Comparison of ENCODE assay signal across 12 mouse cellular contexts in genomic region chr2:170037346-170037745, GRCm38 (mm10).
DNase-seq lines count a peak whose midpoint lies in the region; ATAC-seq and TF ChIP-seq lines count a peak whose summit lies in the region.
"Had no signal": no experiment of that assay in that cellular context is flagged by ENCODE, and none has a peak within 500 bp of the region (broad histone marks: within the 10 kb centered on the region; RNA-seq: fewer than 3 reads in every experiment).

No protein-coding gene starts in this region.

- no peak overlapping the region for H3K4me3 ChIP-seq in left cerebral cortex, adult 2 months
- no peak overlapping the region for H3K4me3 ChIP-seq in midbrain, embryonic 15.5 days
- H3K4me3 ChIP-seq: neural tube, embryonic 12.5 days had no signal

- intact Hi-C loops in left cerebral cortex, postnatal 14 days (cut with DNase I) = no loop called here
- intact Hi-C loops in left cerebral cortex, adult 2 months (cut with DNase I) = no loop called here

- peaks cover 20% of the 10 kb centered on the region for H3K4me1 ChIP-seq in midbrain, embryonic 15.5 days

- WGBS in midbrain, embryonic 15.5 days = 55% methylated on average over 13 of the region's 13 CpGs

- H3K27me3 ChIP-seq in midbrain, embryonic 15.5 days (replicated peaks) = no peaks in the 10 kb centered on the region

- no peak for TF ChIP-seq CTCF in left cerebral cortex, adult 2 months (IDR thresholded peaks at IDR 0.05)

- no peak overlapping the region for H3K9ac ChIP-seq in midbrain, embryonic 15.5 days
- H3K9ac ChIP-seq: neural tube, embryonic 12.5 days had no signal

- no peak overlapping the region for H3K27ac ChIP-seq in left cerebral cortex, adult 2 months
- H3K27ac ChIP-seq in midbrain, embryonic 15.5 days = peak overlapping the region; percentile 13
- H3K27ac ChIP-seq: neural tube, embryonic 12.5 days had no signal

- peak overlapping the region; percentile 29; the same call in 1 of the 2 replicates for H3K4me2 ChIP-seq in midbrain, embryonic 15.5 days

- no peak for ATAC-seq in midbrain, embryonic 15.5 days (replicated peaks)

- DNase-seq in cerebellum, postnatal 14 days = peak; percentile 23 to 41
- no peak for DNase-seq in cerebellum, adult 9-11 months
- DNase-seq in left cerebral cortex, postnatal 14 days (ENCODE audit: low spot score in 2 of 2) = peak; percentile 13 to 16
- DNase-seq in left cerebral cortex, adult 2 months (ENCODE audit: extremely low spot score in 1 of 2, low spot score in 2 of 2) = no peak
- DNase-seq in brain, adult 2 months (ENCODE audit: low read depth, low spot score) = peak; percentile 14
- DNase-seq in embryo, embryonic 11 days = no peak
- DNase-seq in heart, adult 18-20 months = no peak
- DNase-seq: cerebellum, adult 8-10 months; heart, adult 11 months; spleen, adult 18-20 months had no signal

- no peaks in the 10 kb centered on the region for H3K36me3 ChIP-seq in midbrain, embryonic 15.5 days (replicated peaks)
- H3K36me3 ChIP-seq: neural tube, embryonic 12.5 days had no signal

- H3K9me3 ChIP-seq in midbrain, embryonic 15.5 days = no peaks in the 10 kb centered on the region
- H3K9me3 ChIP-seq: neural tube, embryonic 12.5 days had no signal

Comparison
In these comparisons a context has a peak if more than half of its experiments do, and no peak if none do; other contexts are left out.
1. DNase-seq: peak in cerebellum, postnatal 14 days (2 of 2), left cerebral cortex, postnatal 14 days (2 of 2) and brain, adult 2 months (single experiment); none in cerebellum, adult 9-11 months (single experiment), left cerebral cortex, adult 2 months (0 of 2), embryo, embryonic 11 days (single experiment) and heart, adult 18-20 months (0 of 2).